Mouse (Mus musculus) heart, embryonic 13.5 days (tissue): ENCODE results near the gene Parp4. TPM values are rescaled to one million over a fixed set of nuclear protein-coding genes. Genes with fewer than 3 reads are reported as not detected.
A peak's percentile ranks its signal among the peaks of the same experiment; 100 is the strongest.

Source experiments
- ATAC-seq: fragments of 200-750 bp; cut with Nextera tagmentation; 2 replicates; pipeline ENCODE4 v1.8.0; 2017; ENCODE audit warnings: moderate TSS enrichment; ENCODE audit not compliant: insufficient number of reproducible peaks, low FRiP score, low TSS enrichment; ENCODE audit errors: extremely low read depth
- H3K27ac ChIP-seq: fragments of 300-500 bp; sonication (generic); replicated peaks from 2 replicates; pipeline ENCODE4 v1.5.1; 2015; ENCODE audit warnings: moderate library complexity, mild to moderate bottlenecking, inconsistent platforms
- H3K27me3 ChIP-seq: fragments of 300-500 bp; sonication (generic); replicated peaks from 2 replicates; pipeline ENCODE4 v1.6.1; 2015; ENCODE audit warnings: mild to moderate bottlenecking, inconsistent platforms
- H3K36me3 ChIP-seq: fragments of 300-500 bp; sonication (generic); 2 replicates; pipeline ENCODE4 v1.6.1; 2015; ENCODE audit warnings: mild to moderate bottlenecking, inconsistent platforms
- H3K4me1 ChIP-seq: fragments of 300-500 bp; sonication (generic); 2 replicates; pipeline ENCODE4 v1.6.1; 2015; ENCODE audit warnings: inconsistent platforms
- H3K4me2 ChIP-seq: fragments of 300-500 bp; sonication (generic); 2 replicates; pipeline ENCODE4 v1.6.1; 2015; ENCODE audit warnings: inconsistent platforms, mild to moderate bottlenecking, moderate library complexity
- H3K4me3 ChIP-seq: fragments of 300-500 bp; sonication (generic); 2 replicates; pipeline ENCODE4 v1.5.1; 2015; ENCODE audit warnings: moderate library complexity, mild to moderate bottlenecking, inconsistent platforms
- H3K9ac ChIP-seq: fragments of 300-500 bp; sonication (generic); 2 replicates; pipeline ENCODE4 v1.6.1; 2015; ENCODE audit warnings: inconsistent platforms, mild to moderate bottlenecking, moderate library complexity
- H3K9me3 ChIP-seq: fragments of 300-500 bp; sonication (generic); 2 replicates; pipeline ENCODE4 v1.6.1; 2016; ENCODE audit warnings: inconsistent platforms
- WGBS: fragments of 180-500 bp; shearing (Covaris S2); methylation state at CpG from one replicate; pipeline ENCODE4 v1.1.7; 2015; ENCODE audit warnings: mixed read lengths; 5-methylcytosine and 5-hydroxymethylcytosine counted together
- polyA plus RNA-seq: library from polyadenylated mRNA; unstranded; fragments of >200 nt; fragmentation: Nextera tagmentation; extraction: Ambion mirVana; gene quantifications from 2 replicates; pipeline ENCODE4 v1.2.1, GENCODE M21; 2015

Parp4 gene
- polyA plus RNA-seq: 7.8 and 8.3 TPM in 2 replicates

DNA sequence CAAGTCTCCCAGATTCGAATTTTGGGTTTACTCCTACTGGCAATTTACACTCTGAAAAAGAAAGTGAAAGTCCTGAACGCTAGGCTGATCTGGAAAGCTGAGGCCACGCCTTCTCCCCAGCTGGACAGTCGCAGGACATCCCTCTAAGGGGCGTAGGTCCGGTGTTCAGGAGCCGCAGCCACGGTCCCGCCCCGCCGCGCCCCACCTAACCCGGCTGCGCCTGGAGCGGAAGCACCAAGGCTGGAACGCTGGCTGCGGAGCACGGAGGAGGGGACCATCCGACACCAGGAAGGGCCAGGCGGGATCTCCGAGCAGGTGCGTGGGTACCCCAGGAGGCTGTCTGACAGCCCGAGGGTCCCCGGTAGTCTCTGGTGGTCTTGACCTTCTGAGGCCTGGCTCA is at the start of gene Parp4, which contains the start of gene Cenpj:
Parp4 (plus strand) TSS at position 204 of the 400 bp plus-strand sequence.
Cenpj (minus strand) TSS at position 10 of the 400 bp plus-strand sequence.
- no peaks in the 10 kb centered on the region for H3K27me3 ChIP-seq
- H3K4me2 ChIP-seq: peak within 1 kb of the TSS; percentile 77
- H3K9me3 ChIP-seq: no peaks in the 10 kb centered on the region
- peak; percentile 77 for ATAC-seq
- H3K9ac ChIP-seq: peak within 1 kb of the TSS; percentile 90
- peaks cover 11% of the 10 kb centered on the region; the same call in 1 of the 2 replicates for H3K36me3 ChIP-seq
- peaks cover 43% of the 10 kb centered on the region for H3K4me1 ChIP-seq
- H3K27ac ChIP-seq: peak within 1 kb of the TSS; percentile 70
- peak within 1 kb of the TSS; percentile 82 for H3K4me3 ChIP-seq
- 0% methylated on average over 24 of the region's 24 CpGs for WGBS

DNA sequence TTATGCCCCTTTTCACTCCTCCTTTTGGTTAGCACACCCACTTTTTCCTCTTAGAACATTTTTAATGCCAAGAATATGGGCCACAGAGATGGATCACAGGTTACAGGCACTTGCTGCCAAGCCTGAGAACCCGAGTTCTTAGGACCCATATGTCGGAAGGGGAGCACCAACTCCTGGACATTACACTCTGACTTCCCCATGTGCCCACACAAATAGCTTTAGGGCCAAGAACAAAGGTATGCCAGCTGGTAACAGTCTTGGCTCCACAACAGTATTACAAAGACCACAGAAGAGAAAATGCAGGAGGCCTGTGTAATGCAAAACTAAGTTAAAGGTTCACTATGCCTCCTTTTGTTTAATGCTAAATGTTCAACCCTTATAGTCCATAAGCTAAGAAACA is 44.6 kb upstream of the Parp4 start:
- Histone ChIP-seq H3K4me3 (no peak overlapping the region), H3K36me3 (peaks cover 68% of the 10 kb centered on the region), H3K4me2 (no peak overlapping the region), H3K4me1 (no peaks in the 10 kb centered on the region), H3K27ac (no peak overlapping the region), H3K9ac (no peak overlapping the region), H3K27me3 (no peaks in the 10 kb centered on the region), H3K9me3 (no peaks in the 10 kb centered on the region)
- WGBS: 79% methylated on average over 2 of the region's 2 CpGs
- ATAC-seq: no peak

DNA sequence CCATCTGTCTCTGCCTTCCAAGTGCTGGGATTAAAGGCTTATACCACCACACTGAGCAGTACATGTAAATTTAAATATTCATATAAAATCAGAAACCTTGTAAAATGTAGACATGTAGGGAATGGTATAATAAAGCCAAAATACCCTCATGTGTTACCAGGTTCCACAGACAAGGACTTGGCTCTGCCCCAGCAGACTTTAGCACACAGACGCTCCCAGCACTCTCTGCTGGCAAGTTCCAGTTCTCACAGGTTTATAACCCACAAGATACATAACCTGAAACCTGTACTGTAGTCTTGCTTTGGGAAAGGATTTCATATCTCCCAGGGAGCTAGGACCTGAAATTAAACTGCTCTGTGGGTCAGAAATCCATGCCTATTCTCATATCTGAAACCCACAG is 30.5 kb upstream of the Parp4 start:
- WGBS: 82% methylated on average over 1 of the region's 1 CpGs
- ATAC-seq: no peak

DNA sequence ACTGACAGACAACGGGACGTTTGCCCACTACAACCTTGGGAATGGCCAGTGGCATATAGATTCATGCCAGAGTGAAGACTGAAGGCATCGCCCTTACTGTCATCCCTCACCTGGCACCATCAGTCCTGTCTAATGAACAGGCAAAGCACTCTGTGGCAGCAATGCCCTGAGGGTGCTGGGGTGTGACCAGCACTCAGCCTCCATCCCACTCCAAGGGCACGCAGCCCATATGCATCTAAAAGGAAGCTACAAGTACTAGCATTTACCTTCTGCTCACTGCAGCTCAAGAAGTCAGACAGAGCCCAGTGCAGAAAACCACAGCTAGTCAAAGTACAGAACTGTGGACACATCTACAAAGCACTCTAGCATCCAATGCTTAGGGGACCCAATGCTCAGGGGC is 29.9 kb upstream of the Parp4 start:
- no peak for ATAC-seq
- H3K9ac ChIP-seq: no peak overlapping the region
- H3K4me2 ChIP-seq: no peak overlapping the region
- H3K27me3 ChIP-seq: no peaks in the 10 kb centered on the region
- H3K36me3 ChIP-seq: peaks cover 28% of the 10 kb centered on the region
- H3K27ac ChIP-seq: no peak overlapping the region
- H3K4me1 ChIP-seq: no peaks in the 10 kb centered on the region
- 85% methylated on average over 4 of the region's 4 CpGs for WGBS
- no peak overlapping the region for H3K4me3 ChIP-seq
- H3K9me3 ChIP-seq: no peaks in the 10 kb centered on the region

More for the DNA sequence above, 30.5 kb upstream of the Parp4 start:
- Histone ChIP-seq H3K27me3 (no peaks in the 10 kb centered on the region), H3K4me1 (no peaks in the 10 kb centered on the region), H3K9me3 (no peaks in the 10 kb centered on the region), H3K36me3 (peaks cover 25% of the 10 kb centered on the region), H3K4me3 (no peak overlapping the region), H3K4me2 (no peak overlapping the region), H3K27ac (no peak overlapping the region), H3K9ac (no peak overlapping the region)

DNA sequence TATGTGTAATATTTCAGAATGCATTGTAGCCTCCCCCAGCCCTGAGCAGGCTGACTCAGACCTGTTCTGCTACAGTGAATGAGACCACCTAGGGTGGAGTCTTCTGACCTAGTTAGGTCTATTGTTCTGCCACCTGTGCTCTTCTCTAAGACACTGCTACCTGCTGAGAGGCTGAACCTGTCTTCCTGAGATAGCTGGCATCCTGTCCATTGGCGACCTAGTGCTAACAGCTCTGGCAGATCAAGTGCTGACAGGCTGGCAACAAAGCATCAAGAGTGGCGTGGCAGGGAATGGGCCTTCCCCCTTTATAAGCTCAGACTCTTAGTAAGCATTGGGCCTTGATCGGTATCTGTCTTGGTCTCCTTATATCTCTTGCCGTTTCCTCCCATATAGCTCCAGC is 24.5 kb upstream of the Parp4 start:
- no peak for ATAC-seq
- no peak overlapping the region for H3K4me2 ChIP-seq
- no peaks in the 10 kb centered on the region for H3K4me1 ChIP-seq
- H3K4me3 ChIP-seq: no peak overlapping the region
- H3K36me3 ChIP-seq: peaks cover 55% of the 10 kb centered on the region
- whole genome bisulfite sequencing: 82% methylated on average over 4 of the region's 4 CpGs
- H3K27ac ChIP-seq: no peak overlapping the region
- no peaks in the 10 kb centered on the region for H3K9me3 ChIP-seq
- no peaks in the 10 kb centered on the region for H3K27me3 ChIP-seq
- no peak overlapping the region for H3K9ac ChIP-seq

DNA sequence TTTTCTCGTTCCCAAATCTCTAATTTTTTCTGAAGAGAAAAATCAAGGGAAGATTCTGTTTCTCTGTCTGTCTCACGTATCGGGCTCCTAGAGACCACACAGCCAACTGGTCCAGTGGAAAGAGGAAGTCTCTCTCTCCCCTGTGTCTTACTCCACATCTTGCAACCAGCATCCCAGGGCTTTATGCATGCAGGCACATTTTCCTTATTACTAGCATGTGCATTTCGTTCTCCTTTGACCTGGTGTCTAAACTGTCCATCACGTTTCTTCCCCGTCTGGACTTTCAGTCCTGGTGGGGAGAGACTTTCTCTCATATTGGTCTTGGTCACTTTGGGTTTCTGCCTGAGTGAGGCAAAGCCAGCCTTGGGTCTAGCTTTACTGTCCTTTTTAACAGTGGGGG is 22.5 kb upstream of the Parp4 start:
- Histone ChIP-seq H3K27ac (no peak overlapping the region), H3K9me3 (no peaks in the 10 kb centered on the region), H3K9ac (no peak overlapping the region), H3K36me3 (peaks cover 59% of the 10 kb centered on the region), H3K27me3 (no peaks in the 10 kb centered on the region), H3K4me3 (no peak overlapping the region), H3K4me2 (no peak overlapping the region), H3K4me1 (no peaks in the 10 kb centered on the region)
- 88% methylated on average over 6 of the region's 6 CpGs for WGBS
- no peak for ATAC-seq

DNA sequence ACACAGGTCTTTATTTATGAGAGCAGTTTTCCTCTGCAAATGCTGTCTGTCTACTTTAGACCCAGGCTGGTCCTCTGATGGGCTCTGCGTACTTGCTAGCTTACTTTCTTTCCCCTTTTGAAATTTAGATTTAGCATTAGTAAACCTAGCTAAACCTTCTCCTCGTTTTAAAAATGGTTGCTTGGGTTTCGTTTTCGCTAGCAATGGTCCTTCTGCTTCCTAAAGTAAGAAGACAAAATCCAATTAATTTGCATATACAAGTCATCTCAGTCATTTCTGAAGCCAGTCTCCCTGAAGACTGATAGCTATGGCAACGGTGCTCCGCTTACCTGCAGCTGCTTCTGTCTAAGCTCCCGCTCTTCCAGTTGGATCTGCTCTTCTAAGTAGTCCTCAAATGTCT is 22.1 kb upstream of the Parp4 start:
- Histone ChIP-seq H3K36me3 (peaks cover 61% of the 10 kb centered on the region), H3K9me3 (no peaks in the 10 kb centered on the region), H3K27ac (no peak overlapping the region), H3K9ac (no peak overlapping the region), H3K27me3 (no peaks in the 10 kb centered on the region), H3K4me1 (no peaks in the 10 kb centered on the region), H3K4me2 (no peak overlapping the region), H3K4me3 (no peak overlapping the region)
- 87% methylated on average over 7 of the region's 7 CpGs for WGBS
- no peak for ATAC-seq

DNA sequence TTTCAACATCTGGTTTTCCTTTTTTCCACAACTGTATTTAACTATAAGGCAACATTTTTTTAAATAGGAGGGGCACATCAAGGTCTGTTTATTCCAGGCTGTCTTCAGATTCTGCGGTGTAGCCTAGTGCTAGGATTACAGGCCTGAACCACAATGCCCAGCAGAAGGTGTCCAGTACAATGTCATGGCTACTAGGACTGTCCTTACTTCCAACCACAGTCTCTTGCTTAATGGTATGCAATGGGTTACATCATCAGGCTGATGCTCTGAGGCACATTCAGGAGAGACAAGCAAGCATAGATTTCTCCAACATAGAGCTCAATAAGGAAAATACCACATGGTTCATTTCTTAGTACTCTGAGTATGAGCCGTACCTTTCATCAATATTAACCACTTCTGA is 20.7 kb upstream of the Parp4 start:
- H3K4me3 ChIP-seq: no peak overlapping the region
- H3K9ac ChIP-seq: no peak overlapping the region
- H3K4me2 ChIP-seq: no peak overlapping the region
- H3K4me1 ChIP-seq: no peaks in the 10 kb centered on the region
- 98% methylated on average over 2 of the region's 2 CpGs for WGBS
- H3K36me3 ChIP-seq: peaks cover 58% of the 10 kb centered on the region
- H3K27me3 ChIP-seq: no peaks in the 10 kb centered on the region
- no peak for ATAC-seq
- no peaks in the 10 kb centered on the region for H3K9me3 ChIP-seq
- H3K27ac ChIP-seq: no peak overlapping the region

DNA sequence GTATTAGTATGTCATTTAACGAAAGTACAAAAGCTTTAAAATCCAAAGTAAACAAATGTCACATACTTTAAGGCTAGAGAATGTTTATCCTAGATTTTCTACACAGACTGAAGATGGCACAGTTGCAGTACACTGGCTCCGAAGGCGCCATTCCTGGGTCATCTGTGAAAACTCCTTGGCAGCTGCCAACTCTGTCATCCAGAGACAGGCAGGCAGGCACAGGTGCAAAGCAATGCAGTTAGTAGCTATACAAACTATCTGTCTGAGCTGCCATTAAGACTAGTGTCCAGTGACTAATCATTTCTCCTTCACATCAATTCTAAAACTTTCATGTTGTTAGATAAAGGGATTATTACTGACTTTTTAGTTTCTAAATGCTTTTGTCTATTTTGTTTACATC is 16.3 kb upstream of the Parp4 start:
- Histone ChIP-seq H3K9ac (no peak overlapping the region), H3K4me2 (no peak overlapping the region), H3K27ac (no peak overlapping the region), H3K9me3 (no peaks in the 10 kb centered on the region), H3K36me3 (peaks cover 43% of the 10 kb centered on the region), H3K4me1 (no peaks in the 10 kb centered on the region), H3K4me3 (no peak overlapping the region), H3K27me3 (no peaks in the 10 kb centered on the region)
- ATAC-seq: no peak
- WGBS: 88% methylated on average over 3 of the region's 3 CpGs

DNA sequence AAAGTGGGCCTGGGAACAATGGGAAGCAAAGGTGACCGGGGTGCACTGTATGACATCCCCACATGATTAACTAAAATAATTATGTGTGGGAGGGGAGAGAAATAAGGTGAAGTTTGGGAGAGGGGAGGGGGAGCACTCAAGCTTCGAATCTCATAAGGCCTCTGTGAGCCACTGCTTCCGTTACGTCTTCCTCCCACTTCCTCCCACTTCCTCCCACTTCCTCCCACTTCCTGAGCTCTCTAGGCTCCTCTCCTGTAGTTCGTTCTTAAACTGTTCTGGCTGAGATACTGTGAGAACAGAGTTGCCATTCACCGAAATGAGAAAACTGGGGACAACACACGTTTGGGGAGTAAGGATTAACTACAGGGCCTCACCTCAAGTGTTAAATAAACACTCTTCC is 7.9 kb upstream of the Parp4 start:
- Histone ChIP-seq H3K27ac (no peak overlapping the region), H3K27me3 (no peaks in the 10 kb centered on the region), H3K9me3 (no peaks in the 10 kb centered on the region), H3K4me2 (no peak overlapping the region), H3K36me3 (peaks cover 18% of the 10 kb centered on the region), H3K9ac (no peak overlapping the region), H3K4me3 (no peak overlapping the region), H3K4me1 (peaks cover 16% of the 10 kb centered on the region)
- WGBS: 62% methylated on average over 7 of the region's 7 CpGs
- no peak for ATAC-seq

DNA sequence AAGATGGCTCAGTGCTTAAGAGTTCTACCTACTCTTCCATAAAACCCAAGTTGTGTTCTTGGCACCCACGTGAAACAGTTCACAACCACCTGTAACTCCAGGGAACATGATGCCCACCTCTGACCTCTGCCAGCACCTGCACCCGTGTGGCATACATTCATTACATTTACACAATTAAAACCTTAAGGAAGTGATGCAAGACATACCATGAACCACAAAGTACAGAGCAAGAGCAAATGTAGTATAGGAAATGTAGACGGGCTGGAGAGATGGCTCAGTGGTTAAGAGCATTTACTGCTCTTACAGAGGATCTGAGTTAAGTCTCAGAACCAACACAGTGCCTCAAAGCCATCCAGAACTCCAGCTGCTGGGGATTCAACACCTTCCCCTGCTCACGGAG is 6.4 kb upstream of the Parp4 start:
- no peak for ATAC-seq
- 81% methylated on average over 4 of the region's 4 CpGs for WGBS

DNA sequence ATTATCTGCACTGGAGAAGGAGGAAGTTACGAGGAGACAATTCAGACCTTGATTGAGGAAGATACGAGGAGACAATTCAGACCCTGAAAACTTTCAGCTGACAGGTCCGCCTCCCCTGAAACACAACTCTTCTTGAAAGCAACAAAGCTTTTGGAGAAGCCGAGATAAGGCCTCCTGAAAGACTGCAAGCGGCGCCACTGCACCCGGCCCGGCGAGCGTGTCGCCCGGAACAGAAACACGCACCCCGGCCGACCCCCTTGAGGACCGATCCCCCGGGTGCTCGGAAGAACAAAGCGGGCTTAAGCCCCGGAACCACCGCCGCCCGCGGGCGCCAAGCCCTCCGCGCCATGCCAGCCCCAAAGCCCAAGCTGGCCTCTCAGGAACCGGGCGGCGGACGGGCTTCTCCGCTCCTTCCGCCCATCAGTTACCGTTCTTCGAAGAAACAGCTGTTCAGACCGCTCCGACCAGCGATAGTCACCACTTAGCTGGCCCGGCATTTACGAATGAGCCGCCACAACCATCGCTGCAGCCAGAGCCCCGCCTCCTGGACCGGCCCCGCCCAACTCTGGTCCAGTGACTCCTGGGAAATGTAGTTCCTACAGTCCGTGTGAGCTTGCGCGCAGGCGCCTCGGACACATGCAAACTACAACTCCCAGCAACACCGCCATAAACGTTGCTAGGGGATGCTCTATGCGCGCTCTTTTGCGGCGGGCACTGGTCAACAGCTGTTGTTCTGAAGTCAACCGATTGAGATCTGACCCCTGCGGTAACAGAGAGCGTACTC is 3.9 kb upstream of the Parp4 start:
- under 1% methylated on average over 59 of the region's 59 CpGs for WGBS
- no peaks in the 10 kb centered on the region for H3K27me3 ChIP-seq
- H3K9me3 ChIP-seq: no peaks in the 10 kb centered on the region
- peak; percentile 96 for ATAC-seq
- peak overlapping the region; percentile 82 for H3K4me3 ChIP-seq
- H3K36me3 ChIP-seq: peaks cover under 1% of the 10 kb centered on the region; the same call in 1 of the 2 replicates
- H3K27ac ChIP-seq: peak overlapping the region; percentile 74
- peaks cover 33% of the 10 kb centered on the region for H3K4me1 ChIP-seq
- peak overlapping the region; percentile 87 for H3K9ac ChIP-seq
- H3K4me2 ChIP-seq: peak overlapping the region; percentile 78

More for the DNA sequence above, 6.4 kb upstream of the Parp4 start:
- no peak overlapping the region for H3K9ac ChIP-seq
- H3K36me3 ChIP-seq: peaks cover 6% of the 10 kb centered on the region
- H3K4me2 ChIP-seq: no peak overlapping the region
- no peak overlapping the region for H3K4me3 ChIP-seq
- no peaks in the 10 kb centered on the region for H3K27me3 ChIP-seq
- H3K27ac ChIP-seq: no peak overlapping the region
- H3K4me1 ChIP-seq: peaks cover 17% of the 10 kb centered on the region
- H3K9me3 ChIP-seq: no peaks in the 10 kb centered on the region
